Mouse (Mus musculus): Measurements from ENCODE around the gene Nhlrc3. TPM values are rescaled to one million over a fixed set of nuclear protein-coding genes. Genes with fewer than 3 reads are reported as not detected.
A peak's percentile ranks its signal among the peaks of the same experiment; 100 is the strongest.

The Nhlrc3 gene
- polyA plus RNA-seq, 1 experiment from 2014 or later: 6.2 TPM

DNA sequence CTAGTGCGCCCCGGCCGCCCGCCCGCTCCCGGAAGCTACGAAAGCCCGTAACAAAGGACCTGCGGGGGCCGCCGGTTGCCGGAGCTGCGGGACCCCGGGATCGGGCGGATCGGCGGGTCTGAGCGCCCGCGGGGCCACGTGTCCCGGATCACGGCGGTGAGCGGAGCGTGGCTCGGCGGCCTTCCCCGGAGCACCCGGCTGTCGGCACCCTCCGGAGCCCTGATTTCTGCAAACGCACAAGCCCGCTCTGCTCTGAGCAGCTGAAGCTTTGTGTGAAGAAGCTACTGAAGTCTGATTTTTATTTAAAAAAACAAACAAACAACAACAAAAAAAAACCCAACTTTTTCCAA is 608 bp upstream of the Nhlrc3 start:
- H3K4me3 ChIP-seq (ENCODE audit: low read depth, low read length): peak overlapping the region; percentile 79
- peaks cover 19% of the 10 kb centered on the region for H3K4me1 ChIP-seq (ENCODE audit: control insufficient read depth, low read depth, low read length)
- no peaks in the 10 kb centered on the region for H3K9me3 ChIP-seq (replicated peaks; ENCODE audit: control insufficient read depth, low read length)
- H3K27ac ChIP-seq (ENCODE audit: low read length): peak overlapping the region; percentile 70
- no peaks in the 10 kb centered on the region for H3K27me3 ChIP-seq (ENCODE audit: control insufficient read depth, insufficient read depth, low read depth, low read length)
- WGBS (ENCODE audit: insufficient replicate concordance): under 1% methylated on average over 35 of the region's 35 CpGs
- peaks cover 3% of the 10 kb centered on the region; the same call in 1 of the 2 replicates for H3K36me3 ChIP-seq (ENCODE audit: control insufficient read depth, insufficient read depth)
- H3K4me2 ChIP-seq (ENCODE audit: low read depth, low read length): peak overlapping the region; percentile 78
- ATAC-seq (ENCODE audit: low read depth): no peak; the same call in 1 of the 2 replicates
- peak overlapping the region; percentile 83 for H3K9ac ChIP-seq (ENCODE audit: low read depth, low read length)

DNA sequence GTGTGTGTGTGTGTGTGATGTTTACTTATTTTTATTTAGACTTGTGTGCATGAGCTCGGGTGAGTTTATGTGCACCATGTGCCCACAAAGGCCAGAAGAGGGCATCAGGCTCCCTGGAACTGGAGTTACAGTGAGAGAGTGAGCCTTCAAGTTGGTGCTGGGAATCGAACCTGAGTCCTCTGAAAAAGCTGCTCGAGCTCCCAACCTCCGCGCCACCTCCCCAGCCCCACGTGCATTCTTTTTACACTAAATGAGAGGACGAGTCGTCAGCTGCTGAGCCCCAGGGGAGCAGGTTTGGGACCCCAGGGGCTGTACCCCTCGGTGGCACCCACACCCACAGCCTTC is 459 bp downstream of the Nhlrc3 start:
- no peak for ATAC-seq (ENCODE audit: low read depth)
- H3K9me3 ChIP-seq (replicated peaks; ENCODE audit: control insufficient read depth, low read length): no peaks in the 10 kb centered on the region

DNA sequence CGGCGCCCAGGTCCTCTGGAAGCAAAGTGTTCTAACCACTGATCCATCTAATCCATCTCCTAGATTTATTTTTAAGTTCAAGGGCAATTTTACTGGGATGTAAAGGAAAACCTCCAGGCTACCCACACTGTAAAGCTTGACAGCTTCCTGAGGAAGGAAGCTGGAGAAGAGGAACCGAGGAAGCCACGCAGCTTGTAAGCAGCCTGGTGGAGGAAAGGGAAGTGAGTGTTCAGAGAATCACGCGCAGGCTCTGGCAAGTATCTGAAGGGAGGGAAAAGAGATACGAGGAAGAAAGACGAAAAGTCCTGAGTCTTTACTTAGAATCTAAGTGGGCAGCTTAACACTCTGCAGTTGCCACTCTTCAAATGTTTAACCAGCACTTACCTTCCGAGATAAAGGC is 3.0 kb downstream of the Nhlrc3 start:
- H3K9me3 ChIP-seq (replicated peaks; ENCODE audit: control insufficient read depth, low read length): no peaks in the 10 kb centered on the region
- ATAC-seq (ENCODE audit: low read depth): no peak
- WGBS (ENCODE audit: insufficient replicate concordance): 46% methylated on average over 9 of the region's 9 CpGs
- H3K4me2 ChIP-seq (ENCODE audit: low read depth, low read length): no peak overlapping the region
- no peak overlapping the region for H3K4me3 ChIP-seq (ENCODE audit: low read depth, low read length)
- peaks cover 6% of the 10 kb centered on the region for H3K36me3 ChIP-seq (ENCODE audit: control insufficient read depth, insufficient read depth)
- H3K27ac ChIP-seq (ENCODE audit: low read length): no peak overlapping the region
- no peak overlapping the region for H3K9ac ChIP-seq (ENCODE audit: low read depth, low read length)
- no peaks in the 10 kb centered on the region; the same call in 1 of the 2 replicates for H3K4me1 ChIP-seq (ENCODE audit: control insufficient read depth, low read depth, low read length)
- no peaks in the 10 kb centered on the region for H3K27me3 ChIP-seq (ENCODE audit: control insufficient read depth, insufficient read depth, low read depth, low read length)

More for the DNA sequence above, 459 bp downstream of the Nhlrc3 start:
- H3K4me3 ChIP-seq (ENCODE audit: low read depth, low read length): peak overlapping the region; percentile 79
- H3K27me3 ChIP-seq (ENCODE audit: control insufficient read depth, insufficient read depth, low read depth, low read length): no peaks in the 10 kb centered on the region
- peak overlapping the region; percentile 83 for H3K9ac ChIP-seq (ENCODE audit: low read depth, low read length)
- H3K27ac ChIP-seq (ENCODE audit: low read length): peak overlapping the region; percentile 73
- H3K36me3 ChIP-seq (ENCODE audit: control insufficient read depth, insufficient read depth): peaks cover 3% of the 10 kb centered on the region; the same call in 1 of the 2 replicates
- WGBS (ENCODE audit: insufficient replicate concordance): 1% methylated on average over 9 of the region's 9 CpGs
- peaks cover 18% of the 10 kb centered on the region for H3K4me1 ChIP-seq (ENCODE audit: control insufficient read depth, low read depth, low read length)
- H3K4me2 ChIP-seq (ENCODE audit: low read depth, low read length): peak overlapping the region; percentile 78

DNA sequence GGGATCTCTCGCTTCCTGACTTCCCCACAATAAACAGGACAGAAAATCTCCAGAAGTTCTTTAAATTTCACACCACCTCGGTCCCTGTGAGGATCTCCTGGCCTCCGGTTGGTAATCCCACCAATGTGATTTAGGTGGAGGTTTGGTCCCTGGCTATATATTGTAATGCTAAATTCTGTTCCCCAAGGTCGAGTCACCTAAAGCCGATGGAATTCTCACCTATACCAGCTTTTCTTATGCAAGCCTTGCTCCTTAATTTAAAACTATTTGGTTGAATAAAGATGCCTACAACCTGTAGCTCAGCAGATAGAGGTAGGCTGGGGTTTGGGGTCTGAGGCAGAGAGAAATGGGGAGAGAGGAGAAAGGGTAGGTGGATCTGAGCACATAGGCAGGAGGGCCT is 5.4 kb downstream of the Nhlrc3 start:
- Histone ChIP-seq H3K9me3 (replicated peaks; ENCODE audit: control insufficient read depth, low read length) (no peaks in the 10 kb centered on the region), H3K27me3 (ENCODE audit: control insufficient read depth, insufficient read depth, low read depth, low read length) (no peaks in the 10 kb centered on the region), H3K36me3 (ENCODE audit: control insufficient read depth, insufficient read depth) (peaks cover 8% of the 10 kb centered on the region), H3K27ac (ENCODE audit: low read length) (no peak overlapping the region), H3K9ac (ENCODE audit: low read depth, low read length) (no peak overlapping the region), H3K4me2 (ENCODE audit: low read depth, low read length) (no peak overlapping the region), H3K4me3 (ENCODE audit: low read depth, low read length) (no peak overlapping the region), H3K4me1 (ENCODE audit: control insufficient read depth, low read depth, low read length) (no peaks in the 10 kb centered on the region; the same call in 1 of the 2 replicates)
- WGBS (ENCODE audit: insufficient replicate concordance): 72% methylated on average over 5 of the region's 5 CpGs
- ATAC-seq (ENCODE audit: low read depth): no peak

DNA sequence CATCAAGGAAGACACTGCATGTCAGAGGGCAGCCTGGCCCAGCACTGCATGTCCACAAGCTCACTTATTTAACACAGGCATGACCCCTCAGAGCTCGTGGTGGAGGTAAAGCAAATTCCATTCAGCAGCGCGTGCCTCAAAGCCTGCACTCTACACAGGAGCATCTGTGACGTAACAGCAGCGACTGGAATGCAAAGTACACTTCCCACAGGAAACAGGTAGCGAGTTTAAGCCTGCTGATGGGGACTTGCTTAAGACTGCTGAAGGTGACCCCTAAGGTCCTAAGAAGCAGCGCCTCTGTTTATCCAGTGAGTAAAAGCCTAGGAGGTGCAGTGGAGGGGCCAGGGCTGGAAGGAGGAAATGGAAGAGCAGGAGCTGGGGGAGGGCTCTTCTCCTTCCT is 8.1 kb downstream of the Nhlrc3 start:
- no peaks in the 10 kb centered on the region for H3K27me3 ChIP-seq (ENCODE audit: control insufficient read depth, insufficient read depth, low read depth, low read length)
- H3K4me3 ChIP-seq (ENCODE audit: low read depth, low read length): no peak overlapping the region
- no peak overlapping the region for H3K9ac ChIP-seq (ENCODE audit: low read depth, low read length)
- no peak overlapping the region for H3K27ac ChIP-seq (ENCODE audit: low read length)
- ATAC-seq (ENCODE audit: low read depth): no peak
- WGBS (ENCODE audit: insufficient replicate concordance): 66% methylated on average over 7 of the region's 7 CpGs
- peaks cover 15% of the 10 kb centered on the region for H3K36me3 ChIP-seq (ENCODE audit: control insufficient read depth, insufficient read depth)
- no peaks in the 10 kb centered on the region for H3K9me3 ChIP-seq (replicated peaks; ENCODE audit: control insufficient read depth, low read length)
- no peak overlapping the region for H3K4me2 ChIP-seq (ENCODE audit: low read depth, low read length)
- H3K4me1 ChIP-seq (ENCODE audit: control insufficient read depth, low read depth, low read length): no peaks in the 10 kb centered on the region

DNA sequence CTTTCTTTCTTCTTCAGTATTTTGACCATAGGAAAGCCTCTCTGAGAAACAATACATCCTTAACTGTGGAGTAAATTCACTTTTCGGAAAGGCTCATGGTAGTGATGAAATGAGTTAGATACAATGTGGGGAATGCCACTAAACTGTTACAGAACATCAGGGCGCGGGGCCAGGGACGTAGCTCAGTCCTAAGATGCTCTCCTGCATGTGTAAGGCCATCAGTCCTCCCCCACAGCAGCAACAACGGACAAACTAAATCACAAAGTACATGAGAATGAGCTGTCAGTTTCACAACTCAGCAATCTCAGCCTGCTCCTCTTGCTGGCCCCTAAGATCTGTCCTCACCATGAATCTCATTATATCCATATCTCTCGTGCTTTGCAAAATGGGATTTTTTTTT is 8.6 kb downstream of the Nhlrc3 start:
- Histone ChIP-seq H3K27me3 (ENCODE audit: control insufficient read depth, insufficient read depth, low read depth, low read length) (no peaks in the 10 kb centered on the region), H3K4me2 (ENCODE audit: low read depth, low read length) (no peak overlapping the region), H3K27ac (ENCODE audit: low read length) (no peak overlapping the region), H3K4me1 (ENCODE audit: control insufficient read depth, low read depth, low read length) (no peaks in the 10 kb centered on the region), H3K36me3 (ENCODE audit: control insufficient read depth, insufficient read depth) (peaks cover 15% of the 10 kb centered on the region), H3K4me3 (ENCODE audit: low read depth, low read length) (no peak overlapping the region), H3K9me3 (replicated peaks; ENCODE audit: control insufficient read depth, low read length) (no peaks in the 10 kb centered on the region), H3K9ac (ENCODE audit: low read depth, low read length) (no peak overlapping the region)
- ATAC-seq (ENCODE audit: low read depth): no peak
- 73% methylated on average over 6 of the region's 6 CpGs for WGBS (ENCODE audit: insufficient replicate concordance)

DNA sequence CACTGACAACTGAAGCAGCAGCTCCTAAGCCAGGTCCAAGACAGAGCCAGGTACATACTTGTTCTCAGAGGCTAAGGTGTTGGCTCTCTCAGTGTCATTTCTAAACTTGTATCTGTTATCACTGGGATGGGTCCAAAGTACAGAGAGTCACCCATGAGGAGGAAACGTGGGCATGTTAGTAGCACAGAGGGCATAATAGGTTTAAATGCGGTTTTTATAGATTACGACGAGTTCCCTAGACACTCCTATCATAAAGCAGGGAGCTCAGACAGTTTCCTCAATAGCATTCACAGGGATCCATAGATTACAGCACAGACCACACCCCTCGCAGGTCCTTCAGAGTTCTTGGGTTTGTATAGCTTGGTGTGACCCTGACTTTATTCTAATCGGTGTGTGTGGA is 9.1 kb downstream of the Nhlrc3 start:
- WGBS (ENCODE audit: insufficient replicate concordance): 70% methylated on average over 6 of the region's 6 CpGs
- peaks cover 15% of the 10 kb centered on the region for H3K36me3 ChIP-seq (ENCODE audit: control insufficient read depth, insufficient read depth)
- no peak overlapping the region for H3K4me3 ChIP-seq (ENCODE audit: low read depth, low read length)
- H3K4me1 ChIP-seq (ENCODE audit: control insufficient read depth, low read depth, low read length): no peaks in the 10 kb centered on the region
- no peaks in the 10 kb centered on the region for H3K27me3 ChIP-seq (ENCODE audit: control insufficient read depth, insufficient read depth, low read depth, low read length)
- no peak overlapping the region for H3K27ac ChIP-seq (ENCODE audit: low read length)
- H3K9ac ChIP-seq (ENCODE audit: low read depth, low read length): no peak overlapping the region
- H3K9me3 ChIP-seq (replicated peaks; ENCODE audit: control insufficient read depth, low read length): no peaks in the 10 kb centered on the region
- H3K4me2 ChIP-seq (ENCODE audit: low read depth, low read length): no peak overlapping the region
- no peak for ATAC-seq (ENCODE audit: low read depth)

DNA sequence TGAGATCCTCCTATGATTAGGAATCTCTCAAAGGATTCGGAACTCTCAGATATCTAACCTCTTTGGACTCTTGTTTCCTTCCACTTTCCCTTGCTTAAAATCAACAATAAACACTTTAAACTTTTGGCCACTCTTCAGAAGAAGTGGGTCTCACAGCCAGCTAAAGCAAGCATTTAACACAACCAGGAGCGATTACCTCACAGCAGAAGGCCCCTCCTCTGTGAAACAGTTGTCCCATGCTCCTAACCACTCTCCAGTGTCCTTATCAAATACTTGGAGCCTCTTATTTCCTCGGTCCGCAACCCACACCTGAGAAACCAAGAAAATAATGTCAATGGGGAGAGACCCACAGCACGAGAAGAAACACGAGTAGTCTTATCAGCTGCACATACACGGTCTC is 9.8 kb downstream of the Nhlrc3 start:
- H3K36me3 ChIP-seq (ENCODE audit: control insufficient read depth, insufficient read depth): peaks cover 15% of the 10 kb centered on the region
- 81% methylated on average over 7 of the region's 7 CpGs for WGBS (ENCODE audit: insufficient replicate concordance)

DNA sequence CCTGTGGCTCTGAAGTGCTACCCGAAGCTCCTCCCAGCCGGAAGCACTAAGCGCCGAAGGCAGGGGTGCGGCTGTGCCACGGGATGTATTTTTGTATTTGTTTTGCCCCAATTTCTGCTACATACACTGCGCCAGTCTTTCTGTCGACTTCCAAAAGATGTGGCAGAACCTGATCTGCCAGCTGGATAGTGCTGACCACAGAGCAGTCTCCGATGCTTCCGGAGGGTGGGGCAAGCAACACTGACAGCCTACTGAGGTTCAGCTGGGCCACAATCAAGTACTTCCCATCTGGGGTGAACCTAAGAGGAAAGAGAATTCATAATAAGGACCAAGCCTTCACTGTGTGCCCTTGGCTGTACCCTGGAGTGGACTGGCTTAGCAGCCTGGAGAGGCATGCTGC is 10.8 kb downstream of the Nhlrc3 start:
- no peak overlapping the region for H3K4me3 ChIP-seq (ENCODE audit: low read depth, low read length)
- H3K27ac ChIP-seq (ENCODE audit: low read length): no peak overlapping the region
- H3K4me2 ChIP-seq (ENCODE audit: low read depth, low read length): no peak overlapping the region
- H3K4me1 ChIP-seq (ENCODE audit: control insufficient read depth, low read depth, low read length): no peaks in the 10 kb centered on the region
- peaks cover 14% of the 10 kb centered on the region for H3K36me3 ChIP-seq (ENCODE audit: control insufficient read depth, insufficient read depth)
- WGBS (ENCODE audit: insufficient replicate concordance): 74% methylated on average over 10 of the region's 10 CpGs
- no peaks in the 10 kb centered on the region for H3K27me3 ChIP-seq (ENCODE audit: control insufficient read depth, insufficient read depth, low read depth, low read length)
- no peak for ATAC-seq (ENCODE audit: low read depth)
- H3K9me3 ChIP-seq (replicated peaks; ENCODE audit: control insufficient read depth, low read length): no peaks in the 10 kb centered on the region
- no peak overlapping the region for H3K9ac ChIP-seq (ENCODE audit: low read depth, low read length)

More for the DNA sequence above, 9.8 kb downstream of the Nhlrc3 start:
- no peak overlapping the region for H3K9ac ChIP-seq (ENCODE audit: low read depth, low read length)
- H3K27me3 ChIP-seq (ENCODE audit: control insufficient read depth, insufficient read depth, low read depth, low read length): no peaks in the 10 kb centered on the region
- no peaks in the 10 kb centered on the region for H3K9me3 ChIP-seq (replicated peaks; ENCODE audit: control insufficient read depth, low read length)
- no peak overlapping the region for H3K27ac ChIP-seq (ENCODE audit: low read length)
- H3K4me1 ChIP-seq (ENCODE audit: control insufficient read depth, low read depth, low read length): no peaks in the 10 kb centered on the region
- no peak overlapping the region for H3K4me3 ChIP-seq (ENCODE audit: low read depth, low read length)
- H3K4me2 ChIP-seq (ENCODE audit: low read depth, low read length): no peak overlapping the region
- no peak for ATAC-seq (ENCODE audit: low read depth)

All from liver, embryonic 16.5 days (tissue).